Mouse (Mus musculus): ENCODE data around the gene Gm13283.
"Not testable (repeated sequence)": the region's sequence is repeated elsewhere in the genome, so short reads cannot be mapped to it uniquely, and the experiment has no call there.

Gene Gm13283

GRCm38 (mm10) chr4:88763384-88764018 lies 3.6 kb downstream of the Gm13283 start:
- peak in 1 of 2 experiments; percentile 33 for DNase-seq

GRCm38 (mm10) chr4:88773534-88773933 lies 13.6 kb downstream of the Gm13283 start, which contains the start of gene Gm13290:
TSS of gene Gm13290 (plus strand) at chr4:88773834.
- DNase-seq, result not testable (repeated sequence)

GRCm38 (mm10) chr4:88776622-88777021 lies 16.7 kb downstream of the Gm13283 start, which contains the start of gene Gm13289:
TSS of gene Gm13289 (plus strand) at chr4:88776922.
- not testable (repeated sequence) for DNase-seq

- not testable (repeated sequence) for DNase-seq
Measured at GRCm38 (mm10) chr4:88779550-88779949, 19.6 kb downstream of the Gm13283 start, which contains the start of gene Gm13272. TSS of gene Gm13272 (plus strand) at chr4:88779850.

- peak in 1 of 2 experiments; percentile 23 for DNase-seq
Measured at GRCm38 (mm10) chr4:88780320-88780719, 20.4 kb downstream of the Gm13283 start.

- DNase-seq, result not testable (repeated sequence)
Measured at GRCm38 (mm10) chr4:88781831-88782230, 21.9 kb downstream of the Gm13283 start, which contains the start of gene Ifnz. TSS of gene Ifnz (plus strand) at chr4:88782131.

GRCm38 (mm10) chr4:88782335-88782734 lies 22.4 kb downstream of the Gm13283 start:
- DNase-seq, result not testable (repeated sequence)

GRCm38 (mm10) chr4:88785409-88785808 lies 25.5 kb downstream of the Gm13283 start, which contains the start of gene Gm13276:
TSS of gene Gm13276 (plus strand) at chr4:88785709.
- DNase-seq, result not testable (repeated sequence)

GRCm38 (mm10) chr4:88788402-88788801 lies 28.5 kb downstream of the Gm13283 start, which contains the start of gene Gm13277:
TSS of gene Gm13277 (plus strand) at chr4:88788632.
- DNase-seq, result peak; percentile 67 to 75

- not testable (repeated sequence) for DNase-seq
Measured at GRCm38 (mm10) chr4:88791250-88791649, 31.3 kb downstream of the Gm13283 start, which contains the start of gene Gm13278. TSS of gene Gm13278 (plus strand) at chr4:88791550.

- peak; percentile 74 to 82 for DNase-seq
Measured at GRCm38 (mm10) chr4:88793936-88794675, 34.2 kb downstream of the Gm13283 start, which contains the start of gene Gm13275. TSS of gene Gm13275 (plus strand) at chr4:88794487.

- not testable (repeated sequence) for DNase-seq
Measured at GRCm38 (mm10) chr4:88797097-88797496, 37.2 kb downstream of the Gm13283 start, which contains the start of gene Gm13279. TSS of gene Gm13279 (plus strand) at chr4:88797397.

- DNase-seq, result not testable (repeated sequence)
Measured at GRCm38 (mm10) chr4:88799365-88799764, 39.4 kb downstream of the Gm13283 start, which contains the start of gene Gm13285. TSS of gene Gm13285 (plus strand) at chr4:88799665.

- not testable (repeated sequence) for DNase-seq
Measured at GRCm38 (mm10) chr4:88802954-88803353, 43.0 kb downstream of the Gm13283 start, which contains the start of gene Gm13287. TSS of gene Gm13287 (plus strand) at chr4:88803254.

- not testable (repeated sequence) for DNase-seq
Measured at GRCm38 (mm10) chr4:88805231-88805630, 45.3 kb downstream of the Gm13283 start, which contains the start of gene Gm13288. TSS of gene Gm13288 (plus strand) at chr4:88805531.

- peak in 1 of 2 experiments; percentile 13 for DNase-seq
Measured at GRCm38 (mm10) chr4:88805761-88806160, 45.8 kb downstream of the Gm13283 start.
